8 mouse cellular contexts compared by ENCODE assay signal in genomic region chr15:77305852-77306546, GRCm38 (mm10). TPM values are rescaled to one million over a fixed set of nuclear protein-coding genes. Genes with fewer than 3 reads are reported as not detected.
DNase-seq lines count a peak whose midpoint lies in the region; ATAC-seq and TF ChIP-seq lines count a peak whose summit lies in the region.

No protein-coding gene starts in this region.

- 0 out of 2 replicates have a peak, but pooled peaks have one; percentile 42 for TF ChIP-seq POLR2A in embryonic fibroblast, embryonic 13.5 days (IDR thresholded peaks at IDR 0.05; ENCODE audit: low read depth, low read length)

- DNase-seq in ES-E14 (ENCODE audit: low read depth, low spot score), result peak; percentile 20
- DNase-seq in adrenal gland, postnatal 36 days, result peak; percentile 35 to 46
- peak; percentile 54 for DNase-seq in kidney, postnatal 10 days
- peak; percentile 80 for DNase-seq in lung, embryonic 14.5 days
- peak; percentile 31 to 52 for DNase-seq in right cerebral cortex, adult 2 months (ENCODE audit: low spot score in 2 of 2)
- DNase-seq in spleen, postnatal 14 days (ENCODE audit: low spot score in 2 of 2), result no peak

- peak; percentile 31; the same call in 1 of the 2 replicates for ATAC-seq in heart, embryonic 14.5 days (ENCODE audit: insufficient number of reproducible peaks, insufficient read depth, low FRiP score, low read depth)
- ATAC-seq in lung, embryonic 14.5 days (ENCODE audit: insufficient read depth), result peak; percentile 37

- peaks cover 6% of the 10 kb centered on the region; the same call in 1 of the 2 replicates for H3K36me3 ChIP-seq in ES-E14 (ENCODE audit: control insufficient read depth, insufficient read depth, low read length, poor library complexity, severe bottlenecking)
- peaks cover 4% of the 10 kb centered on the region; the same call in 1 of the 2 replicates for H3K36me3 ChIP-seq in heart, embryonic 14.5 days (ENCODE audit: control insufficient read depth, insufficient read depth, low read length)
- H3K36me3 ChIP-seq in lung, embryonic 14.5 days (ENCODE audit: insufficient read depth), result peaks cover 2% of the 10 kb centered on the region; the same call in 1 of the 2 replicates

- peak overlapping the region; percentile 95 for H3K27ac ChIP-seq in ES-E14 (ENCODE audit: insufficient read depth, low read depth, low read length, poor library complexity, severe bottlenecking)
- H3K27ac ChIP-seq in embryonic fibroblast, embryonic 13.5 days (ENCODE audit: insufficient read depth, low read length), result peak overlapping the region; percentile 88
- peak overlapping the region; percentile 97 for H3K27ac ChIP-seq in heart, embryonic 14.5 days (replicated peaks in 1 of 2; ENCODE audit: control insufficient read depth in 1 of 2, insufficient read depth in 1 of 2, low read depth in 2 of 2, low read length in 2 of 2)
- peak overlapping the region; percentile 98 for H3K27ac ChIP-seq in lung, embryonic 14.5 days (ENCODE audit: low read depth)

- H3K4me2 ChIP-seq in heart, embryonic 14.5 days (ENCODE audit: low read length), result peak overlapping the region; percentile 93
- peak overlapping the region; percentile 87 for H3K4me2 ChIP-seq in lung, embryonic 14.5 days

- peak overlapping the region; percentile 90 to 99 for H3K4me3 ChIP-seq in ES-E14 (ENCODE audit: insufficient read depth in 1 of 2, low read depth in 1 of 2, low read length in 2 of 2, poor library complexity in 1 of 2, severe bottlenecking in 1 of 2)
- peak overlapping the region; percentile 98 for H3K4me3 ChIP-seq in embryonic fibroblast, embryonic 13.5 days (ENCODE audit: insufficient read depth, low read length)
- H3K4me3 ChIP-seq in heart, embryonic 14.5 days (ENCODE audit: control insufficient read depth in 1 of 2, insufficient read depth in 1 of 2, low read depth in 1 of 2, low read length in 2 of 2), result peak overlapping the region; percentile 80 to 94
- H3K4me3 ChIP-seq in lung, embryonic 14.5 days (ENCODE audit: low read depth, low read length), result peak overlapping the region; percentile 93

- no peaks in the 10 kb centered on the region for H3K9me3 ChIP-seq in ES-E14 (ENCODE audit: control insufficient read depth, insufficient read depth, low read depth, low read length)
- H3K9me3 ChIP-seq in heart, embryonic 14.5 days (ENCODE audit: control insufficient read depth, low read length), result no peaks in the 10 kb centered on the region
- no peaks in the 10 kb centered on the region for H3K9me3 ChIP-seq in lung, embryonic 14.5 days (ENCODE audit: low read depth, low read length)

- no peaks in the 10 kb centered on the region for H3K27me3 ChIP-seq in heart, embryonic 14.5 days (ENCODE audit: control insufficient read depth, insufficient read depth, low read length)
- no peaks in the 10 kb centered on the region for H3K27me3 ChIP-seq in lung, embryonic 14.5 days (ENCODE audit: insufficient read depth, low read length)

- in situ Hi-C loops in ES-E14 (cut with MboI; ENCODE audit: low sequenced_read_pairs in 2 of 2, unreplicated experiment in 2 of 2), result no loop called here

- WGBS in heart, embryonic 14.5 days, result 1% methylated on average over 54 of the region's 54 CpGs
- whole genome bisulfite sequencing in lung, embryonic 14.5 days, result under 1% methylated on average over 54 of the region's 54 CpGs

- TF ChIP-seq CTCF in embryonic fibroblast, embryonic 13.5 days (IDR thresholded peaks at IDR 0.05; ENCODE audit: borderline replicate concordance, insufficient read depth, low read length), result no peak
- no peak for TF ChIP-seq CTCF in lung, embryonic 14.5 days (IDR thresholded peaks at IDR 0.05; ENCODE audit: low read depth)

- peaks cover 4 to 11% of the 10 kb centered on the region in 2 experiments; a peak in 3 of 4 replicates for H3K4me1 ChIP-seq in ES-E14 (ENCODE audit: control insufficient read depth in 2 of 2, insufficient read depth in 2 of 2, low read length in 2 of 2, poor library complexity in 1 of 2)
- H3K4me1 ChIP-seq in embryonic fibroblast, embryonic 13.5 days (ENCODE audit: control insufficient read depth, insufficient read depth, low read length), result peaks cover 2% of the 10 kb centered on the region; the same call in 1 of the 2 replicates
- peaks cover 9 to 37% of the 10 kb centered on the region in 2 experiments for H3K4me1 ChIP-seq in heart, embryonic 14.5 days (ENCODE audit: control insufficient read depth in 2 of 2, insufficient read depth in 2 of 2, low read length in 2 of 2)
- peaks cover 27% of the 10 kb centered on the region for H3K4me1 ChIP-seq in lung, embryonic 14.5 days (ENCODE audit: insufficient read depth)

- H3K9ac ChIP-seq in ES-E14 (ENCODE audit: insufficient read depth, low read depth, low read length, poor library complexity, severe bottlenecking), result peak overlapping the region; percentile 97
- peak overlapping the region; percentile 91 for H3K9ac ChIP-seq in heart, embryonic 14.5 days (ENCODE audit: low read length)
- peak overlapping the region; percentile 93 for H3K9ac ChIP-seq in lung, embryonic 14.5 days

TF ChIP-seq in ES-E14, 5 proteins besides CTCF, POLR2A, EP300 and RAD21:
- TF ChIP-seq ZC3H11A (IDR thresholded peaks at IDR 0.05; ENCODE audit: borderline replicate concordance, low read depth, low read length), result no peak
- no peak for TF ChIP-seq MAFK (IDR thresholded peaks at IDR 0.05; ENCODE audit: insufficient read depth, low read depth, low read length)
- no peak for TF ChIP-seq CHD2 (IDR thresholded peaks at IDR 0.05; ENCODE audit: low read depth, low read length)
- no peak for TF ChIP-seq ZNF384 (IDR thresholded peaks at IDR 0.05; ENCODE audit: low read depth, low read length)
- no peak for TF ChIP-seq HCFC1 (IDR thresholded peaks at IDR 0.05; ENCODE audit: borderline replicate concordance, insufficient read depth, low read length)

RNA-seq across cellular contexts. Expression of gene Rbfox2, which starts 0.8 kb away (rescaled TPM):
- 55.3 and 56.4 TPM in 2 replicates for total RNA-seq in ES-E14 (2012; rRNA removed)
- total RNA-seq in adrenal gland, postnatal 36 days (2021), result 10 to 100 TPM; 54.4 to 64.7 TPM
- 228 and 253 TPM in 2 replicates for polyA plus RNA-seq in embryonic fibroblast, embryonic 13.5 days (2011; ENCODE audit: insufficient read length, low read depth, missing spikeins)
- polyA plus RNA-seq in heart, embryonic 14.5 days (2014; fragmentation: Nextera tagmentation; extraction: Ambion mirVana), result 84.3 and 89.1 TPM in 2 replicates
- 51.9 and 55.8 TPM in 2 replicates for polyA plus RNA-seq in lung, embryonic 14.5 days (2014; fragmentation: Nextera tagmentation; extraction: Ambion mirVana)

Comparison
In these comparisons a context has a peak if more than half of its experiments do, and no peak if none do; other contexts are left out.
1. DNase-seq: peak in ES-E14 (single experiment), adrenal gland, postnatal 36 days (2 of 2), kidney, postnatal 10 days (single experiment), lung, embryonic 14.5 days (single experiment) and right cerebral cortex, adult 2 months (2 of 2); none in spleen, postnatal 14 days (0 of 2).
2. Peak in every context shown above with its lines, with median percentiles within 50 percentile points of each other: H3K27ac ChIP-seq, H3K4me3 ChIP-seq and H3K9ac ChIP-seq.